Mouse (Mus musculus) bone marrow, adult 2 months (tissue): Measurements from ENCODE around the gene Zranb1.

Source experiments
- CTCF ChIP-seq: fragments of 200-500 bp; IDR thresholded peaks from 2 replicates; pipeline ENCODE4 v1.5.1; 2011; ENCODE audit warnings: low read length, control low read depth; ENCODE audit not compliant: control insufficient read depth, insufficient read depth
- POLR2A ChIP-seq: fragments of 200-500 bp; IDR thresholded peaks from 2 replicates; pipeline ENCODE4 v1.6.1; 2011; ENCODE audit warnings: low read depth, mild to moderate bottlenecking, control low read depth, low read length, borderline replicate concordance; ENCODE audit not compliant: control insufficient read depth

GRCm38 (mm10) chr7:133009676-133010075, 78.7 kb downstream of the Zranb1 start:
- TF ChIP-seq CTCF = no peak
- no peak for TF ChIP-seq POLR2A
